Mouse (Mus musculus) adrenal gland, adult (tissue): ENCODE measurements around the gene Stk39.

Experiments used
- DNase-seq, 2 experiments: peaks; one replicate each; pipeline ENCODE4 v3.0.0; 2022 to 2023; ENCODE audit warnings: low spot score in 1 of 2; ENCODE audit not compliant: inconsistent age in 2 of 2

Gene Stk39

GRCm38 (mm10) chr2:68162012-68162411 is 310.1 kb downstream of the Stk39 start:
- no peak for DNase-seq

DNA sequence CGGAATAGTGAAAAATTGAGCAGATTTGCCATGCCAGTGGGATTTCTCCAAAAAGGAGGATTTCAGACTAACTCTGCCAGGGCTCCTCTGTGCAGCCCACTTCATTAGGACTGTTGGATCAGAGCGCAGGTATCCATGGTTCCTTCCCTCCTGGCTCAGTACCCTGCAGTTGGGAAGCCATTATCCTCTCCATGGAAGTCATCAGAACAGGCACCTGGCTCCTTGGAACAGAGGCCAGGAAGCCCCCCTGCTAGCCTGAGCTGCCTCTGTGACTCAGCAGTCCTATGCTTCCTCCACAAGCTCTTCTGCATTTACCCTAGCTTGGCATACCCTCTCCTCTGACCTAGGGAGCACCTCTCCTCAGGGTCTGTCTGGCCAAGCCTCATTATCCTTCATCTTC is 311.5 kb downstream of the Stk39 start:
- no peak for DNase-seq
